Mouse (Mus musculus): ENCODE results near the gene Camsap1. TPM values are rescaled to one million over a fixed set of nuclear protein-coding genes. Genes with fewer than 3 reads are reported as not detected.

Camsap1 gene
- total and polyA plus RNA-seq, 3 experiments = 24.2 to 30.2 (median 25.8) TPM

- H3K79me2 ChIP-seq (ENCODE audit: control insufficient read depth, insufficient read depth, low read length, poor library complexity) = no peaks in the 10 kb centered on the region
- H3K4me1 ChIP-seq (ENCODE audit: control insufficient read depth in 1 of 2, insufficient read depth in 2 of 2, low read length in 2 of 2) = no peaks in the 10 kb centered on the region
- H3K9me3 ChIP-seq (replicated peaks; ENCODE audit: insufficient read depth, low read length) = no peaks in the 10 kb centered on the region
- no peak overlapping the region for H3K4me3 ChIP-seq (ENCODE audit: control insufficient read depth in 1 of 2, insufficient read depth in 1 of 2, low read depth in 2 of 2, low read length in 2 of 2)
- peak; percentile 27; the same call in 1 of the 2 replicates for TF ChIP-seq SMC3 (IDR thresholded peaks at IDR 0.05; ENCODE audit: low read depth, low read length)
- TF ChIP-seq ZNF384 (IDR thresholded peaks at IDR 0.05; ENCODE audit: low read depth, low read length) = no peak
- TF ChIP-seq JUND (IDR thresholded peaks at IDR 0.05; ENCODE audit: low read depth, low read length) = no peak
- no peak for TF ChIP-seq GATA1 (IDR thresholded peaks at IDR 0.05; ENCODE audit: low read depth, low read length)
- no peak for TF ChIP-seq MXI1 (IDR thresholded peaks at IDR 0.05; ENCODE audit: low read depth, low read length)
- no peak for TF ChIP-seq TCF12 (IDR thresholded peaks at IDR 0.05; ENCODE audit: low read depth, low read length)
- no peak for TF ChIP-seq ELF1 (IDR thresholded peaks at IDR 0.05; ENCODE audit: low read depth, low read length)
- TF ChIP-seq BHLHE40 (IDR thresholded peaks at IDR 0.05; ENCODE audit: borderline replicate concordance, low read depth, low read length) = no peak
- no peak for TF ChIP-seq HCFC1 (IDR thresholded peaks at IDR 0.05; ENCODE audit: low read depth, low read length)
- TF ChIP-seq CTCF (IDR thresholded peaks at IDR 0.05 in 2 of 3, conservative IDR thresholded peaks at IDR 0.05 in 1 of 3; ENCODE audit: control insufficient read depth in 1 of 3, insufficient read depth in 1 of 3, low read depth in 2 of 3, low read length in 3 of 3, poor library complexity in 1 of 3, severe bottlenecking in 1 of 3) = peak in 2 of 3 experiments; percentile 22; a peak in 2 of 6 replicates
- TF ChIP-seq ZC3H11A (IDR thresholded peaks at IDR 0.05; ENCODE audit: low read depth, low read length) = no peak
- TF ChIP-seq TAL1 (IDR thresholded peaks at IDR 0.05; ENCODE audit: low read length) = no peak
- H3K36me3 ChIP-seq (ENCODE audit: control insufficient read depth in 1 of 2, insufficient read depth in 2 of 2, low read length in 2 of 2) = no peaks in the 10 kb centered on the region
- no peak overlapping the region for H3K27ac ChIP-seq (ENCODE audit: control insufficient read depth, low read depth, low read length)
- H3K9ac ChIP-seq (ENCODE audit: control insufficient read depth, low read depth, low read length, poor library complexity, severe bottlenecking) = no peak overlapping the region
- DNase-seq (ENCODE audit: low read depth, low spot score) = no peak
- H3K27me3 ChIP-seq (ENCODE audit: control insufficient read depth in 1 of 2, insufficient read depth in 2 of 2, low read length in 2 of 2) = no peaks in the 10 kb centered on the region
Observed at GRCm38 (mm10) chr2:25913247-25913646, 69.8 kb downstream of the Camsap1 start.

- Histone ChIP-seq H3K9ac (ENCODE audit: control insufficient read depth, low read depth, low read length, poor library complexity, severe bottlenecking) (no peak overlapping the region), H3K4me1 (ENCODE audit: control insufficient read depth in 1 of 2, insufficient read depth in 2 of 2, low read length in 2 of 2) (no peaks in the 10 kb centered on the region), H3K27me3 (ENCODE audit: control insufficient read depth in 1 of 2, insufficient read depth in 2 of 2, low read length in 2 of 2) (no peaks in the 10 kb centered on the region), H3K9me3 (replicated peaks; ENCODE audit: insufficient read depth, low read length) (no peaks in the 10 kb centered on the region), H3K27ac (ENCODE audit: control insufficient read depth, low read depth, low read length) (no peak overlapping the region), H3K36me3 (ENCODE audit: control insufficient read depth in 1 of 2, insufficient read depth in 2 of 2, low read length in 2 of 2) (no peaks in the 10 kb centered on the region), H3K79me2 (ENCODE audit: control insufficient read depth, insufficient read depth, low read length, poor library complexity) (no peaks in the 10 kb centered on the region), H3K4me3 (ENCODE audit: control insufficient read depth in 1 of 2, insufficient read depth in 1 of 2, low read depth in 2 of 2, low read length in 2 of 2) (no peak overlapping the region)
- TF ChIP-seq ZMIZ1 (IDR thresholded peaks at IDR 0.05; ENCODE audit: low read depth, low read length) (no peak), MYB (IDR thresholded peaks at IDR 0.05; ENCODE audit: low read depth, low read length) (no peak), MAZ (IDR thresholded peaks at IDR 0.05; ENCODE audit: low read depth, low read length) (no peak), NELFE (IDR thresholded peaks at IDR 0.05; ENCODE audit: low read depth, low read length) (no peak), MEF2A (IDR thresholded peaks at IDR 0.05; ENCODE audit: extremely low read depth, insufficient replicate concordance, low read depth, low read length, poor library complexity, severe bottlenecking) (no peak), MAX (IDR thresholded peaks at IDR 0.05; ENCODE audit: low read length) (no peak), SIN3A (IDR thresholded peaks at IDR 0.05; ENCODE audit: low read length) (no peak), E2F4 (IDR thresholded peaks at IDR 0.05; ENCODE audit: borderline replicate concordance, low read depth, low read length) (no peak)
- no peak for DNase-seq (ENCODE audit: low read depth, low spot score)
Observed at GRCm38 (mm10) chr2:25909872-25910271, 73.2 kb downstream of the Camsap1 start.
